Mouse (Mus musculus) hindbrain, embryonic 11.5 days (tissue): ENCODE data around the gene Htr2b. TPM values are rescaled to one million over a fixed set of nuclear protein-coding genes. Genes with fewer than 3 reads are reported as not detected.

Experiments used
- ATAC-seq: fragments of 200-750 bp; cut with Nextera tagmentation; 2 replicates; pipeline ENCODE4 v1.8.0; 2017; ENCODE audit warnings: mild to moderate bottlenecking, moderate TSS enrichment, moderate library complexity; ENCODE audit not compliant: low FRiP score
- DNase-seq: peaks from one replicate; pipeline ENCODE4 v3.0.0-alpha.2; 2015; ENCODE audit warnings: low spot score
- H3K27ac ChIP-seq: fragments of 300-500 bp; sonication (generic); 2 replicates; pipeline ENCODE4 v1.5.1; 2014; ENCODE audit warnings: mild to moderate bottlenecking, low read depth, low read length
- H3K27me3 ChIP-seq: fragments of 300-500 bp; sonication (generic); 2 replicates; pipeline ENCODE4 v1.6.1; 2014; ENCODE audit warnings: mild to moderate bottlenecking, low read length, moderate library complexity, mixed read lengths; ENCODE audit not compliant: control insufficient read depth, insufficient read depth
- H3K36me3 ChIP-seq: fragments of 300-500 bp; sonication (generic); 2 replicates; pipeline ENCODE4 v1.6.1; 2014; ENCODE audit warnings: mild to moderate bottlenecking, low read length, moderate library complexity, mixed read lengths; ENCODE audit not compliant: control insufficient read depth, insufficient read depth
- H3K4me1 ChIP-seq: fragments of 300-500 bp; sonication (generic); replicated peaks from 2 replicates; pipeline ENCODE4 v1.6.1; 2014; ENCODE audit warnings: low read length, mixed read lengths; ENCODE audit not compliant: control insufficient read depth, insufficient read depth
- H3K4me2 ChIP-seq: fragments of 300-500 bp; sonication (generic); replicated peaks from 2 replicates; pipeline ENCODE4 v1.6.1; 2014; ENCODE audit warnings: mild to moderate bottlenecking, low read depth, low read length
- H3K4me3 ChIP-seq: fragments of 300-500 bp; sonication (generic); 2 replicates; pipeline ENCODE4 v1.5.1; 2014; ENCODE audit warnings: low read depth, low read length
- H3K9ac ChIP-seq: fragments of 300-500 bp; sonication (generic); 2 replicates; pipeline ENCODE4 v1.6.1; 2014; ENCODE audit warnings: low read depth, low read length
- H3K9me3 ChIP-seq: fragments of 300-500 bp; sonication (generic); 2 replicates; pipeline ENCODE4 v1.6.1; 2016; ENCODE audit warnings: low read length; ENCODE audit not compliant: control insufficient read depth
- WGBS: fragments of 180-500 bp; shearing (Covaris S2); extraction: QIAGEN DNeasy Blood & Tissue Kit; methylation state at CpG from one replicate; pipeline ENCODE4 v1.1.7; 2014; 5-methylcytosine and 5-hydroxymethylcytosine counted together
- polyA plus RNA-seq: library from polyadenylated mRNA; unstranded; fragments of >200 nt; fragmentation: Nextera tagmentation; extraction: Ambion mirVana; gene quantifications from 2 replicates; pipeline ENCODE4 v1.2.1, GENCODE M21; 2014

Gene Htr2b
- polyA plus RNA-seq, 1 experiment from 2014 or later, result 0.88 TPM

DNA sequence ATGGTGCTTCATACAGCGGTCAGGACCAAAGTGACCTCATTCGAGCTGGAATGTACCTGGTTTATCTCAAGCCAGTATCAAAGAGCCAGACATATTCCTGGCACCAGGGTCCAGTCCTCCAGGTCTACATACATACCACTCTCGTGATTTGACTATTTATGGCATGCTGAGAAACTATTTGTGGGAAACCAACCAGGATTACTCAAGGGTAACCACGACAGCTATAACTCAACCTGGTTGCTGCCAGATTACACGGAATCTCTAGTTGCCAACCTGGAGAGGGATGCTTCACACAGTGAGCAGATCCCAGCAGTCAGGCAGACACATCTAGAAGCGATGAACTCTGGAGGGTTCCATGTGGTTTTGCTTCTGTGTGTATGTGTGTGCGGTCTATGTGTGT, 39.6 kb upstream of the Htr2b start:
- Histone ChIP-seq H3K36me3 (no peaks in the 10 kb centered on the region), H3K9ac (no peak overlapping the region), H3K27me3 (no peaks in the 10 kb centered on the region), H3K4me3 (no peak overlapping the region), H3K4me2 (no peak overlapping the region), H3K9me3 (no peaks in the 10 kb centered on the region), H3K4me1 (peaks cover 4% of the 10 kb centered on the region; the same call in 1 of the 2 replicates), H3K27ac (no peak overlapping the region)
- DNase-seq, result no peak
- no peak for ATAC-seq
- 88% methylated on average over 7 of the region's 7 CpGs for WGBS

DNA sequence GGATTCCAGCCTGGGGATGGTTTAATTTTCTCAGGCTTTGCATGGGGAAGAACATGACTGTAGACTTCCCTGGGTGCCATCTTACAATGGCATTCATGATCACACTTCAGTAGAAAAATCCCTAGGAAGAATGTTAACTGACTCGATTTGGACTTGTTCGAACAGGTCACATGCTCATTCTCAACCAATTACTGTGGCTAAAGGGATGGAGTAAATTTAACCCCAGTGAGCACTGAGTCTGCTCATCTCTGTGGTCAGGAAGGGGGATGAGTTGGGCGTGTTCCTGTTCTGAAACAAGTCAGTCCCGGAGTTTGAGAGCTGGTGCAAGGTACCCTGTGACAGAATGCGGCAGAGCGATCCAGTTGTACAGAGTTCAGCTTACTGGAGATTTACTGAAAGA, 39.2 kb upstream of the Htr2b start:
- Histone ChIP-seq H3K27me3 (no peaks in the 10 kb centered on the region), H3K9me3 (no peaks in the 10 kb centered on the region), H3K4me1 (peaks cover 4% of the 10 kb centered on the region; the same call in 1 of the 2 replicates), H3K9ac (no peak overlapping the region), H3K4me3 (no peak overlapping the region), H3K36me3 (no peaks in the 10 kb centered on the region), H3K27ac (no peak overlapping the region), H3K4me2 (no peak overlapping the region)
- WGBS, result 84% methylated on average over 6 of the region's 6 CpGs
- no peak for DNase-seq
- no peak for ATAC-seq

- H3K4me1 ChIP-seq, result no peaks in the 10 kb centered on the region
- DNase-seq (no peak), ATAC-seq (no peak)
- H3K4me2 ChIP-seq, result no peak overlapping the region
- H3K36me3 ChIP-seq, result no peaks in the 10 kb centered on the region
- H3K27me3 ChIP-seq, result no peaks in the 10 kb centered on the region
- H3K9me3 ChIP-seq, result no peaks in the 10 kb centered on the region
- H3K9ac ChIP-seq, result no peak overlapping the region
- WGBS, result 83% methylated on average over 9 of the region's 9 CpGs
- no peak overlapping the region for H3K27ac ChIP-seq
- H3K4me3 ChIP-seq, result no peak overlapping the region
Observed at GRCm38 (mm10) chr1:86148161-86148560, 36.4 kb upstream of the Htr2b start.

DNA sequence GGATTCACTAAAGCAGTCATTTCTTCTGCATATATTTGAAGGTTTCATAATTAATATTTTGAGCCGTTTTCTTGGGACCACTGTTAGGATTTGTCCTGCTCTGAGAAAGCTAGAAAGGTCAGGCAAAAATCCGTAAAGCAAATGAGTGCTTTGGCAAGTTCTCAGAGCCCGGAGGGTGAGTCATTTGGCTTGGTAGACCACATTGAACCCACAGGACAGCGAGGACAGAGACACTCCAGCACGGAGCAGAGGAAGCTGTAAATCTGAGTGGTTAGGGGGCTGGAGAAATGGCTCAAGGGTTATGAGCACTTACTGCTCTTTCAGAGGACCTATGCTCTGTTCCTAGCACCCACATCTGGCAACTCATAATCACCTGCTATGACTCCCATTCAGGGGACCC, 35.8 kb upstream of the Htr2b start:
- H3K36me3 ChIP-seq, result no peaks in the 10 kb centered on the region
- DNase-seq, result no peak
- no peaks in the 10 kb centered on the region for H3K27me3 ChIP-seq
- no peak for ATAC-seq
- no peaks in the 10 kb centered on the region for H3K4me1 ChIP-seq
- no peaks in the 10 kb centered on the region for H3K9me3 ChIP-seq
- H3K4me2 ChIP-seq, result no peak overlapping the region
- H3K4me3 ChIP-seq, result no peak overlapping the region
- WGBS, result 80% methylated on average over 5 of the region's 5 CpGs
- H3K9ac ChIP-seq, result no peak overlapping the region
- H3K27ac ChIP-seq, result no peak overlapping the region

DNA sequence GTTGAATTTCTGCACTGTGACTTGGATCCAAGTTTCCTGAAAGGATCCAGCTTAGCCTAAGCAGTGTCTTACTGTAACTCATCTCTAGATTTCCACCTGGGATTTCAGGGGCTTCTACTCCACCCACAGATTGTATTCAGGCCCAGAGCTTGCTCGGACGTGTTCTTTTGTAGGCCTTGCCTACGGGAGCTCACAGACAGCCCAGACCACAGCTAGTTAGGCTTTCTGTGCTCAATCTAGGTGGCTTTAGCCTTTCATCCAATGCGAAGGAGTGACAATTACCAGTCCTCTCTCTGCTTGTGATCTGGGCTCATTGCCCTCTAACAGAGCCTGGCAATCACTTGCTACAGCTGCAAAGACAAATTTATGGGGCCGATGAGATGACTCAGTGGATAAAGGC, 34.5 kb upstream of the Htr2b start:
- Histone ChIP-seq H3K36me3 (no peaks in the 10 kb centered on the region), H3K27me3 (no peaks in the 10 kb centered on the region), H3K4me3 (no peak overlapping the region), H3K27ac (no peak overlapping the region), H3K9me3 (no peaks in the 10 kb centered on the region), H3K9ac (no peak overlapping the region), H3K4me1 (no peaks in the 10 kb centered on the region), H3K4me2 (no peak overlapping the region)
- DNase-seq (no peak), ATAC-seq (no peak)
- WGBS, result 92% methylated on average over 5 of the region's 5 CpGs

DNA sequence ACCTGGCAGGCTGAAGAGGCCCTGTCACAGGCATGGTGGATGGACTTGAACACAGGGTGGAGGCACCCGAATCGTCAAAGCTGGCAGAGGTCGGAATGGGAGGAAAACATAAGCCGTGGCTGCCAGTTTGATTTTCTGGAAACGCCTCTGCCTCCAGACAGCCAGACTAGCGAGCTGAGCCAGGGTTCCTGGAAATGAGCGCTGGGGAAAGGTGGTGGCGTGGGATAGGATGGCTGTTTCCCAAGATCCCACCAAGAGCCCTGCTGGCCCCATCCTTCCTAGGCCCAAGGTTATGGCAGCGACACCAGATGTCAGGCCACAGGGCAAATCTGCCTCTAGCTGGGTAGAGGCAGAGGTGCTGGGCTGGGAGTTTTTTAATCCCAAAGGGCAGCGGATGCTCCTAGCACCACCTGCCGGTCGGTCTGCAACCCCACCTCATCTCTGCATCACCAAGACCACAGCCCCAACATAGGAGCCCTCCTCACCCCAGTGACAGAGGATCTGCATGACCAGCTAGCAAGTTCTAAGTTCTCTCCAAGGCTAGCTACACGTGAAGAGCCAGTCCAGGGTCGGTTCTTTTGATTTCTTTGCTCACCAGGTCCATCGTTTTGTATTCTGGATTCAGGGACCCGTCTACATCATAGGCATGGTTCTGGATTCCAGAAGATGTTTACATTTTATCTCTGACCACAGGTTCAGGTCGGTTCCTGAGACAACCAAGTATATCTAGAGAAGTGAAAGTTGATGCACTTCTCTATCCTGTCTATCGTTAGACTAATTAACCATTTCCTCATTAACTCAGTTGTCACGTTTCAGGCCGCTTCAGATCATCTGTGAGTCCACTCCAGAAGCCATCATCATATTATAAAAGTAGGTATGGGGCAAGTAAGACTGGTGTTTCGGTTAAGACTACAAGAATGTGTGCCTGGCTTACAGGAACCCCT, 32.5 kb upstream of the Htr2b start:
- H3K4me3 ChIP-seq, result no peak overlapping the region
- H3K4me2 ChIP-seq, result no peak overlapping the region
- H3K27ac ChIP-seq, result no peak overlapping the region
- ATAC-seq (no peak), DNase-seq (no peak)
- 84% methylated on average over 21 of the region's 21 CpGs for WGBS
- no peaks in the 10 kb centered on the region for H3K9me3 ChIP-seq
- no peak overlapping the region for H3K9ac ChIP-seq
- H3K36me3 ChIP-seq, result no peaks in the 10 kb centered on the region
- no peaks in the 10 kb centered on the region for H3K27me3 ChIP-seq
- no peaks in the 10 kb centered on the region for H3K4me1 ChIP-seq

GRCm38 (mm10) chr1:86143165-86143564, 31.4 kb upstream of the Htr2b start:
- Histone ChIP-seq H3K36me3 (no peaks in the 10 kb centered on the region), H3K9me3 (no peaks in the 10 kb centered on the region), H3K27me3 (no peaks in the 10 kb centered on the region), H3K9ac (no peak overlapping the region), H3K4me2 (no peak overlapping the region), H3K4me3 (no peak overlapping the region), H3K4me1 (no peaks in the 10 kb centered on the region), H3K27ac (no peak overlapping the region)
- no peak for ATAC-seq
- WGBS, result 90% methylated on average over 4 of the region's 4 CpGs
- no peak for DNase-seq

DNA sequence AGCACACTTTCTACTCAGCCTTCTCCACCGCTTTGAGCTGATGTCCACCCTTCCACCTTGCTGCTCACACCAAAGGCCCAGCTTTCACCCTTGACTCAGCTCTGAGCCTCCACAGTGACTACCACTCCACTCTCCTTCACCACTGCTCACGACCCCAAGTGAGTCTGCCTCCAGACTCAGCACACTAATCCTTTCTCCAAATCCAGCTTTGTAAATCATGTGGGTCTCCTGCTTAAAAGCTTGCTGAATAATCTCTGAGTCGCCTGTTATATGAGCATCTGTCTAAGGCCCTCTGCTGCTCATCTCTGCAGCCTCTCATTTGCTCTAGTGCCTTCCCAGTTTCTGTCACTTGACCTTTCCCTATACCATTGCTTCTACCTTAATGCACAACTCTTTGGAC, 29.3 kb upstream of the Htr2b start:
- 89% methylated on average over 3 of the region's 3 CpGs for WGBS
- Histone ChIP-seq H3K27me3 (no peaks in the 10 kb centered on the region), H3K4me2 (no peak overlapping the region), H3K27ac (no peak overlapping the region), H3K36me3 (no peaks in the 10 kb centered on the region), H3K9me3 (no peaks in the 10 kb centered on the region), H3K4me1 (no peaks in the 10 kb centered on the region), H3K4me3 (no peak overlapping the region), H3K9ac (no peak overlapping the region)
- ATAC-seq (no peak), DNase-seq (no peak)

DNA sequence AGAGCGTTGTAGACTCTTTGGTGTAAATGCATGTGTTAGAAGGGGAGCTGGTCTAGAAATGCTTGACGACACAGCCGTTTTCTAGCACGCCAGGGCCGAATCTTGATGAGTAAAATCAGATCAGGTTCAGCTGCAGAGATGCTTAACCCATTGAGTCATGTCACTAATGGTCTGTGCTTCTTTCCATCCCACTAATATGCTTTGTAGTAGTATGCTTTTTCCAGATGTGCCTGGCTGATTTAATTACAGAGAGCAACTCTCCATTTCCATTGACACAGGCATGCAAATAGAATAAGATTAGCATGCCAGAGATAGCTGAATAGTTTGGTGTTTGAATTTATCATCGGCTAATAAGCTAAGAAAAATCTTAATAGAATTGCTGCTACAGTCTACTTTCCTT, 23.5 kb upstream of the Htr2b start:
- Histone ChIP-seq H3K27me3 (no peaks in the 10 kb centered on the region), H3K4me2 (no peak overlapping the region), H3K4me3 (no peak overlapping the region), H3K9ac (no peak overlapping the region), H3K27ac (no peak overlapping the region), H3K36me3 (peaks cover 7% of the 10 kb centered on the region), H3K9me3 (no peaks in the 10 kb centered on the region), H3K4me1 (no peaks in the 10 kb centered on the region)
- DNase-seq (no peak), ATAC-seq (no peak)
- 94% methylated on average over 6 of the region's 6 CpGs for WGBS
